Mouse (Mus musculus) heart, embryonic 12.5 days (tissue): ENCODE results near the gene Kcnk16. TPM values are rescaled to one million over a fixed set of nuclear protein-coding genes. Genes with fewer than 3 reads are reported as not detected.
"Not testable (repeated sequence)": the region's sequence is repeated elsewhere in the genome, so short reads cannot be mapped to it uniquely, and the experiment has no call there.

ENCODE experiments used
- ATAC-seq: fragments of 200-750 bp; cut with Nextera tagmentation; 2 replicates; pipeline ENCODE4 v1.8.0; 2017; ENCODE audit warnings: moderate TSS enrichment, moderate library complexity; ENCODE audit not compliant: insufficient number of reproducible peaks, low FRiP score
- H3K27ac ChIP-seq: fragments of 300-500 bp; sonication (generic); 2 replicates; pipeline ENCODE4 v1.5.1; 2016; ENCODE audit warnings: mild to moderate bottlenecking, moderate library complexity; ENCODE audit not compliant: poor library complexity, severe bottlenecking
- H3K27me3 ChIP-seq: fragments of 300-500 bp; sonication (generic); replicated peaks from 2 replicates; pipeline ENCODE4 v1.6.1; 2016; ENCODE audit warnings: mild to moderate bottlenecking, moderate library complexity
- H3K36me3 ChIP-seq: fragments of 300-500 bp; sonication (generic); 2 replicates; pipeline ENCODE4 v1.6.1; 2016; ENCODE audit warnings: mild to moderate bottlenecking, moderate library complexity
- H3K4me1 ChIP-seq: fragments of 300-500 bp; sonication (generic); replicated peaks from 2 replicates; pipeline ENCODE4 v1.6.1; 2016; ENCODE audit warnings: mild to moderate bottlenecking
- H3K4me2 ChIP-seq: fragments of 300-500 bp; sonication (generic); 2 replicates; pipeline ENCODE4 v1.6.1; 2016; ENCODE audit warnings: mild to moderate bottlenecking, moderate library complexity
- H3K4me3 ChIP-seq: fragments of 300-500 bp; sonication (generic); 2 replicates; pipeline ENCODE4 v1.5.1; 2016; ENCODE audit warnings: mild to moderate bottlenecking
- H3K9ac ChIP-seq: fragments of 300-500 bp; sonication (generic); 2 replicates; pipeline ENCODE4 v1.6.1; 2016; ENCODE audit warnings: mild to moderate bottlenecking, moderate library complexity
- H3K9me3 ChIP-seq: fragments of 300-500 bp; sonication (generic); replicated peaks from 2 replicates; pipeline ENCODE4 v1.6.1; 2016; ENCODE audit warnings: mild to moderate bottlenecking, moderate library complexity
- WGBS: fragments of 180-500 bp; shearing (Covaris S2); methylation state at CpG from one replicate; pipeline ENCODE4 v1.1.7; 2016; 5-methylcytosine and 5-hydroxymethylcytosine counted together
- polyA plus RNA-seq: library from polyadenylated mRNA; unstranded; fragments of >200 nt; fragmentation: Nextera tagmentation; extraction: Ambion mirVana; gene quantifications from 2 replicates; pipeline ENCODE4 v1.2.1, GENCODE M21; 2016

The Kcnk16 gene
- polyA plus RNA-seq: not detected in 2 replicates

DNA sequence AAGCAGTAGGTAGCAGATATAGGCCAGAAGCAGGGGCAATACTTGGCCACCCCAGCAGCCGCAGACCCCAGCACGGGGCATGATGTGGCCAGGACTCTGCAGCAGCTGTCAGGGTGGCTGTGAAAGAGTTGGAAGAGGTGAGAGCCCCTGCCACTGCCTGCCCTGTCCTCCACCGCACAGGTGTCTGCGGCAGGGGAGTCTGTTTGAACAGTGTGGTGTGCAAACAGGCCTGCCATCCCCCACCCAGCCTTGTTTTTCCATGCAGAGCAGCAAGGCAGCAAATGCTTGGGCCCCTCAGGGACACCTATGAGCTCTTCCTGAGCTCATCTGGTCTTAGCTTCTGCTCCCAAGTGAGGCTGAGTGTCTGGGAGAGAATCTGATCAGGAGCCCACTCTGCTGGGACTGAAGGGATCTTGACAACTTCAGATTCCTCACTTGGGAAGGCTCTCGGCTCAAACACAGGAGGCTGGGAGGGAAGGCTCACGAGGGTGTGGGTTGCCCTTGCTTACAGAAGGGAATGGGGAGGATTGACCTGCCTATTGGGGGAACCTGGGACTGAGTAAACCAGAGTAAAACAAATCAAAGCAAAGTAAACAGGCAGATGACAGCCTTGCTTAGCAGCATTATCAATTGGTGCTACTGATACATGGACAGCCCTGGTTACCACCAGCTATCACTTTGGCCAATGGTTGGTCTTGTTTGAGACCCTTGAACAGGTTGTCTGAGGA lies at the start of gene Kcnk16:
Gene Kcnk16, minus strand, starts transcription at position 118 of the 728 bp plus-strand sequence.
- H3K4me1 ChIP-seq: no peaks in the 10 kb centered on the region
- H3K4me2 ChIP-seq: no peak within 1 kb of the TSS
- no peaks in the 10 kb centered on the region for H3K36me3 ChIP-seq
- peaks cover 9% of the 10 kb centered on the region; the same call in 1 of the 2 replicates for H3K27me3 ChIP-seq
- H3K4me3 ChIP-seq: no peak within 1 kb of the TSS
- H3K27ac ChIP-seq: no peak within 1 kb of the TSS
- 0 out of 2 replicates have a peak, but pooled peaks cover 3% of the 10 kb centered on the region for H3K9me3 ChIP-seq
- 61% methylated on average over 6 of the region's 6 CpGs for WGBS
- H3K9ac ChIP-seq: no peak within 1 kb of the TSS
- no peak for ATAC-seq

DNA sequence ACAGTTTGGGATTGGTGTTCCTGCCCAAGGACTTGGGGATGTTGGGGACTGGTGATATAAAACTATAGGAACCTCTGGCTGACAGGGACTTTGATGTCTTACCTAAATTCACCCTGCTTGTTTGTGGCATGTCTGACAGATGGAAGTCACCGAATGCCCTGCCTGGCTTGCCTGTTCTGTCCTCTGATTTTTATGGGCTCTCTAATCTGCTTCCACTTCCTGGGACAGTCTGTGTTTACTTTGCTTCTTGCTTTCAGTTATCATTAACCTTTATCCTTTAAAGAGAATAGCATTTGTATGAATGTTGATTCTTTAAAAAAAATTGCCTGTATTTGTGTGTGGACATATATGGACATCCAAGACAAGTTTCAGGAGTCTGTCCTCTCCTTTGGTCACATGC lies 46.1 kb upstream of the Kcnk16 start:
- ATAC-seq: no peak
- WGBS: 76% methylated on average over 1 of the region's 1 CpGs
- Histone ChIP-seq H3K9me3 (no peaks in the 10 kb centered on the region), H3K36me3 (peaks cover 55% of the 10 kb centered on the region), H3K27ac (no peak overlapping the region), H3K4me3 (no peak overlapping the region), H3K4me1 (no peaks in the 10 kb centered on the region), H3K27me3 (no peaks in the 10 kb centered on the region), H3K9ac (no peak overlapping the region), H3K4me2 (no peak overlapping the region)

- H3K4me2 ChIP-seq, H3K27ac ChIP-seq, ATAC-seq, H3K9ac ChIP-seq, H3K27me3 ChIP-seq, H3K9me3 ChIP-seq, H3K4me1 ChIP-seq, H3K4me3 ChIP-seq: not testable (repeated sequence)
- H3K36me3 ChIP-seq: peaks cover 36% of the 10 kb centered on the region
- 75% methylated on average over 2 of the region's 2 CpGs for WGBS
Measured at GRCm38 (mm10) chr14:20305085-20305484, 36.1 kb upstream of the Kcnk16 start.

DNA sequence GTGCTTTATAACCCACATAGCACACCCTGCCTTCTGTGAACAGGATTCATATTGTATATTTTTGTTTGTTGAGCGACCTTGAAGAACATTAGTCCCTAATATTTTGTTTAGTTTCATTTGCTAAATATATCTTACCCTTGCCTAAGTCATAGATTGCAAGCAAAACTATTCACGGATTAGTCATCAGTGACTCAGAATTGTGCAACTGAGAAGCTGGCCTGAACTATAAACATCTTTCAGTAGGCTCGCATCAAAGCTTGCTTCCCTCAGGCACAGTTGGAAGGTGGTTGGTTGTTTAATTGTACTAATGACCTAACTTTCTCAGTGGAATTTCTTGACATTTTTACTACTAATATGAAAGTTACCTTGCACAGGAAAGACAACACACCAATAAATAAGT lies 29.1 kb upstream of the Kcnk16 start:
- H3K9ac ChIP-seq: no peak overlapping the region
- H3K27me3 ChIP-seq: no peaks in the 10 kb centered on the region
- no peak overlapping the region for H3K4me2 ChIP-seq
- no peak overlapping the region for H3K4me3 ChIP-seq
- no peak for ATAC-seq
- no peak overlapping the region for H3K27ac ChIP-seq
- H3K36me3 ChIP-seq: peaks cover 3% of the 10 kb centered on the region; the same call in 1 of the 2 replicates
- no peaks in the 10 kb centered on the region for H3K9me3 ChIP-seq
- H3K4me1 ChIP-seq: peaks cover 5% of the 10 kb centered on the region; the same call in 1 of the 2 replicates
- 82% methylated on average over 3 of the region's 3 CpGs for WGBS

GRCm38 (mm10) chr14:20297616-20298015 lies 28.6 kb upstream of the Kcnk16 start:
- no peak overlapping the region for H3K4me2 ChIP-seq
- WGBS: 84% methylated on average over 3 of the region's 3 CpGs
- H3K4me3 ChIP-seq: no peak overlapping the region
- H3K9ac ChIP-seq: no peak overlapping the region
- H3K27ac ChIP-seq: no peak overlapping the region
- ATAC-seq: no peak
- peaks cover 5% of the 10 kb centered on the region; the same call in 1 of the 2 replicates for H3K4me1 ChIP-seq
- H3K36me3 ChIP-seq: peaks cover 3% of the 10 kb centered on the region; the same call in 1 of the 2 replicates
- no peaks in the 10 kb centered on the region for H3K9me3 ChIP-seq
- no peaks in the 10 kb centered on the region for H3K27me3 ChIP-seq

- Histone ChIP-seq H3K9me3 (no peaks in the 10 kb centered on the region), H3K4me3 (peak overlapping the region; percentile 65), H3K9ac (peak overlapping the region; percentile 74), H3K4me1 (peaks cover 5% of the 10 kb centered on the region; the same call in 1 of the 2 replicates), H3K27me3 (no peaks in the 10 kb centered on the region), H3K27ac (no peak overlapping the region), H3K36me3 (no peaks in the 10 kb centered on the region), H3K4me2 (peak overlapping the region; percentile 70)
- ATAC-seq: no peak
- 47% methylated on average over 8 of the region's 8 CpGs for WGBS
Measured at GRCm38 (mm10) chr14:20294947-20295346, 25.9 kb upstream of the Kcnk16 start.

GRCm38 (mm10) chr14:20294117-20294892 lies 25.3 kb upstream of the Kcnk16 start, which contains the start of gene Nudt13:
Gene Nudt13 (plus strand): TSS chr14:20294697.
- Histone ChIP-seq H3K9ac (peak within 1 kb of the TSS; percentile 74), H3K27me3 (no peaks in the 10 kb centered on the region), H3K9me3 (no peaks in the 10 kb centered on the region), H3K4me3 (peak within 1 kb of the TSS; percentile 65), H3K4me1 (peaks cover 5% of the 10 kb centered on the region; the same call in 1 of the 2 replicates), H3K36me3 (no peaks in the 10 kb centered on the region), H3K27ac (no peak within 1 kb of the TSS), H3K4me2 (peak within 1 kb of the TSS; percentile 70)
- WGBS: 22% methylated on average over 14 of the region's 14 CpGs
- ATAC-seq: peak; percentile 90

- no peak for ATAC-seq
- H3K9me3 ChIP-seq: no peaks in the 10 kb centered on the region
- H3K4me2 ChIP-seq: no peak overlapping the region
- H3K27me3 ChIP-seq: no peaks in the 10 kb centered on the region
- H3K36me3 ChIP-seq: no peaks in the 10 kb centered on the region
- no peak overlapping the region for H3K27ac ChIP-seq
- H3K4me1 ChIP-seq: peaks cover 5% of the 10 kb centered on the region; the same call in 1 of the 2 replicates
- H3K4me3 ChIP-seq: no peak overlapping the region
- H3K9ac ChIP-seq: no peak overlapping the region
- 67% methylated on average over 4 of the region's 4 CpGs for WGBS
Measured at GRCm38 (mm10) chr14:20291391-20291790, 22.4 kb upstream of the Kcnk16 start.

DNA sequence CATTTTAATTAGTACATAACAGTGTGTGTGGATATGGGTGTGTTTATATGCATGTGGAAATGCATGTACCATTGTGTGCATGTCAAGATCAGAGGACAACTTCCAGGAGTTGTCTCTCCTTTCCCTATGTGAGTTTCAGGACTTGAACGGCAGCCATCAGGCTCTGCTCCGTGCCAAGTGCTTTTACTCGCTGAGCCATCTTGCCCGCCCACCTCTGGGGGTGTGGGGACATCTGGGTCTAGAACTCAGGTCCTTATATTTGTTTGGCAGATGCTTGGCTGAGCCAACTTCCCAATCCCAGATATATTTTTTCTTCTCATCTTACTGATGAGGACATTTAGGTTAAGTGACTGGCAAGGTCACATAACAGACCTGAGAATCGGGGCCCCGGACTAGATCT lies 578 bp downstream of the Kcnk16 start:
- 78% methylated on average over 6 of the region's 6 CpGs for WGBS
- Histone ChIP-seq H3K27me3 (peaks cover 11% of the 10 kb centered on the region; the same call in 1 of the 2 replicates), H3K9me3 (no peaks in the 10 kb centered on the region), H3K4me2 (no peak overlapping the region), H3K27ac (no peak overlapping the region), H3K36me3 (no peaks in the 10 kb centered on the region), H3K4me3 (no peak overlapping the region), H3K9ac (no peak overlapping the region), H3K4me1 (no peaks in the 10 kb centered on the region)
- no peak for ATAC-seq

- Histone ChIP-seq H3K27me3 (peaks cover 38% of the 10 kb centered on the region), H3K4me3 (no peak overlapping the region), H3K4me1 (no peaks in the 10 kb centered on the region), H3K9ac (no peak overlapping the region), H3K27ac (no peak overlapping the region), H3K4me2 (no peak overlapping the region), H3K36me3 (no peaks in the 10 kb centered on the region), H3K9me3 (no peaks in the 10 kb centered on the region)
- ATAC-seq: no peak
- 65% methylated on average over 4 of the region's 4 CpGs for WGBS
Measured at GRCm38 (mm10) chr14:20262346-20262745, 6.7 kb downstream of the Kcnk16 start.
